Mouse (Mus musculus): ENCODE data around the gene Strap. TPM values are rescaled to one million over a fixed set of nuclear protein-coding genes. Genes with fewer than 3 reads are reported as not detected.

Strap gene
- total and polyA plus RNA-seq, 2 experiments from 2014 or later = 79.0 to 168 TPM

- no peak for TF ChIP-seq CTCF (IDR thresholded peaks at IDR 0.05; ENCODE audit: low read depth)
- H3K27ac ChIP-seq = no peak overlapping the region
- no peaks in the 10 kb centered on the region for H3K4me1 ChIP-seq (ENCODE audit: insufficient read depth, low read length)
- no peaks in the 10 kb centered on the region for H3K36me3 ChIP-seq (ENCODE audit: insufficient read depth, low read length)
- H3K9me3 ChIP-seq (ENCODE audit: low read length) = no peaks in the 10 kb centered on the region
- no peak for ATAC-seq
- H3K9ac ChIP-seq (replicated peaks; ENCODE audit: low read length) = no peak overlapping the region
- no peaks in the 10 kb centered on the region for H3K27me3 ChIP-seq (ENCODE audit: insufficient read depth, low read length)
- H3K4me3 ChIP-seq (ENCODE audit: low read length) = no peak overlapping the region
- 76% methylated on average over 9 of the region's 9 CpGs for WGBS
- no peak for DNase-seq (ENCODE audit: low spot score)
- H3K4me2 ChIP-seq (ENCODE audit: low read depth, low read length) = no peak overlapping the region
Observed at GRCm38 (mm10) chr6:137788976-137789590, 54.2 kb downstream of the Strap start.

DNA sequence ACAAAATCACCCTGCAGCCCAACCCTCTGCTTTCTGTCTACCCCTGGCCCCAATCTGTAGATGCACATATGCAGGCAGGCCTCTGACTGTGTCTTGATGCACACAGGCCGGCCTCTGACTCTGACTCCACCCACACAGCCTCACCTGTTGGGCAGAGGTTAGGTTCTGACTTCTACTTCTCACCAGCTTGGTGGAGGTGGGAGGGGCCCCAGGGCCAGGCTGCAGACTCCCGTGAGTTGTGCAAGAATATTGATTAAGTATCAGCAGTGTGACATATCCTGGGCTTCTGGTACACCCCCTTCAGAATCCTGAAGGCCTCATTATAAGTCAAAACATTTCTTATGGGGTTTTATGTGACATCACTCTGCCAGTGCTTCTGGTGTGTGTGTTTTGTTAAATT, 54.8 kb downstream of the Strap start:
- Histone ChIP-seq H3K4me3 (ENCODE audit: low read length) (no peak overlapping the region), H3K36me3 (ENCODE audit: insufficient read depth, low read length) (no peaks in the 10 kb centered on the region), H3K9ac (replicated peaks; ENCODE audit: low read length) (no peak overlapping the region), H3K27ac (no peak overlapping the region), H3K27me3 (ENCODE audit: insufficient read depth, low read length) (no peaks in the 10 kb centered on the region), H3K9me3 (ENCODE audit: low read length) (no peaks in the 10 kb centered on the region), H3K4me1 (ENCODE audit: insufficient read depth, low read length) (no peaks in the 10 kb centered on the region), H3K4me2 (ENCODE audit: low read depth, low read length) (no peak overlapping the region)
- no peak for ATAC-seq
- 70% methylated on average over 2 of the region's 2 CpGs for WGBS
- DNase-seq (ENCODE audit: low spot score) = no peak
- TF ChIP-seq CTCF (IDR thresholded peaks at IDR 0.05; ENCODE audit: low read depth) = no peak

GRCm38 (mm10) chr6:137795494-137795893, 60.6 kb downstream of the Strap start:
- no peak overlapping the region for H3K9ac ChIP-seq (replicated peaks; ENCODE audit: low read length)
- 78% methylated on average over 2 of the region's 2 CpGs for WGBS
- H3K9me3 ChIP-seq (ENCODE audit: low read length) = no peaks in the 10 kb centered on the region
- ATAC-seq = no peak
- no peak overlapping the region for H3K27ac ChIP-seq
- TF ChIP-seq CTCF (IDR thresholded peaks at IDR 0.05; ENCODE audit: low read depth) = no peak
- no peaks in the 10 kb centered on the region; the same call in 1 of the 2 replicates for H3K36me3 ChIP-seq (ENCODE audit: insufficient read depth, low read length)
- DNase-seq (ENCODE audit: low spot score) = no peak
- no peak overlapping the region for H3K4me2 ChIP-seq (ENCODE audit: low read depth, low read length)
- no peak overlapping the region for H3K4me3 ChIP-seq (ENCODE audit: low read length)
- H3K27me3 ChIP-seq (ENCODE audit: insufficient read depth, low read length) = no peaks in the 10 kb centered on the region
- H3K4me1 ChIP-seq (ENCODE audit: insufficient read depth, low read length) = no peaks in the 10 kb centered on the region

GRCm38 (mm10) chr6:137796596-137797567, 62.0 kb downstream of the Strap start:
- no peak overlapping the region for H3K27ac ChIP-seq
- H3K9me3 ChIP-seq (ENCODE audit: low read length) = peaks cover 5% of the 10 kb centered on the region; the same call in 1 of the 2 replicates
- H3K9ac ChIP-seq (replicated peaks; ENCODE audit: low read length) = no peak overlapping the region
- H3K4me1 ChIP-seq (ENCODE audit: insufficient read depth, low read length) = no peaks in the 10 kb centered on the region
- peak; percentile 85 for TF ChIP-seq CTCF (IDR thresholded peaks at IDR 0.05; ENCODE audit: low read depth)
- H3K4me3 ChIP-seq (ENCODE audit: low read length) = no peak overlapping the region
- H3K36me3 ChIP-seq (ENCODE audit: insufficient read depth, low read length) = no peaks in the 10 kb centered on the region; the same call in 1 of the 2 replicates
- DNase-seq (ENCODE audit: low spot score) = peak; percentile 81
- peak; percentile 65; the same call in 1 of the 2 replicates for ATAC-seq
- WGBS = 73% methylated on average over 28 of the region's 29 CpGs
- H3K4me2 ChIP-seq (ENCODE audit: low read depth, low read length) = no peak overlapping the region
- H3K27me3 ChIP-seq (ENCODE audit: insufficient read depth, low read length) = no peaks in the 10 kb centered on the region

DNA sequence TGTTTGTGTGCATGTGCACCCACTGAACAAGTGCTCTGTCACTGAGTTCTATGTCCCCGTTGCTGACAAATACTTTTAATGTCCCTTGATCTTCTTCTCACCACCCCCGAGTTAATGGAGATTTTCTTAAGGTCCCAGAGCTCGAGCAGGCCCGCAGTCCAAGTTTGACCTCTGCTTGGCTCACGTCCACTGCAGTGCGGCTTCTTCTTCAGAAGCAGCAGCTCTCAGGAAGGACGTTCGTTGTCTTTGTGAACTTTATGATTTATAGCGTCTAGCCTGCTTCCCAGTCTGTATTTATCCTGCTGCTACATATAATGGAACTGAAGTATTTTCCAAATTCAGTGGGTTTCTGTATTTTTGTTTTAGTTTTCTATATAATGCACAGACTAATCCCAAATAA, 64.4 kb downstream of the Strap start:
- H3K9ac ChIP-seq (replicated peaks; ENCODE audit: low read length) = no peak overlapping the region
- no peak overlapping the region for H3K4me2 ChIP-seq (ENCODE audit: low read depth, low read length)
- no peaks in the 10 kb centered on the region for H3K4me1 ChIP-seq (ENCODE audit: insufficient read depth, low read length)
- peaks cover 5% of the 10 kb centered on the region; the same call in 1 of the 2 replicates for H3K9me3 ChIP-seq (ENCODE audit: low read length)
- no peaks in the 10 kb centered on the region; the same call in 1 of the 2 replicates for H3K36me3 ChIP-seq (ENCODE audit: insufficient read depth, low read length)
- ATAC-seq = no peak
- 96% methylated on average over 9 of the region's 9 CpGs for WGBS
- H3K27ac ChIP-seq = no peak overlapping the region
- no peaks in the 10 kb centered on the region for H3K27me3 ChIP-seq (ENCODE audit: insufficient read depth, low read length)
- no peak for DNase-seq (ENCODE audit: low spot score)
- no peak overlapping the region for H3K4me3 ChIP-seq (ENCODE audit: low read length)
- TF ChIP-seq CTCF (IDR thresholded peaks at IDR 0.05; ENCODE audit: low read depth) = no peak

Other genes starting within 250 kb of the Strap start
- 31.8 and 32.2 TPM in 2 replicates for gene Eps8, start 80.2 kb upstream of the Strap start, total RNA-seq (2014; rRNA removed)
- gene Eps8, start 80.2 kb upstream of the Strap start, polyA plus RNA-seq (2015; fragmentation: Nextera tagmentation; extraction: Ambion mirVana) = 40.0 and 43.3 TPM in 2 replicates
- gene Dera, start 19.5 kb downstream of the Strap start, total RNA-seq (2014; rRNA removed) = 9.1 and 12.1 TPM in 2 replicates
- gene Dera, start 19.5 kb downstream of the Strap start, polyA plus RNA-seq (2015; fragmentation: Nextera tagmentation; extraction: Ambion mirVana) = 17.9 and 19.4 TPM in 2 replicates

Data from hindbrain, postnatal 0 days (tissue).